Mouse (Mus musculus) hindbrain, embryonic 12.5 days (tissue): ENCODE measurements around the gene Olfr1087. TPM values are rescaled to one million over a fixed set of nuclear protein-coding genes. Genes with fewer than 3 reads are reported as not detected.
"Not testable (repeated sequence)": the region's sequence is repeated elsewhere in the genome, so short reads cannot be mapped to it uniquely, and the experiment has no call there.

ENCODE experiments used
- ATAC-seq: fragments of 200-750 bp; cut with Nextera tagmentation; 2 replicates; pipeline ENCODE4 v1.8.0; 2017; ENCODE audit warnings: moderate TSS enrichment; ENCODE audit not compliant: low FRiP score
- H3K27ac ChIP-seq: fragments of 300-500 bp; sonication (generic); 2 replicates; pipeline ENCODE4 v1.5.1; 2016; ENCODE audit warnings: mild to moderate bottlenecking
- H3K27me3 ChIP-seq: fragments of 300-500 bp; sonication (generic); 2 replicates; pipeline ENCODE4 v1.6.1; 2016; ENCODE audit warnings: mild to moderate bottlenecking
- H3K36me3 ChIP-seq: fragments of 300-500 bp; sonication (generic); 2 replicates; pipeline ENCODE4 v1.6.1; 2016; ENCODE audit warnings: mild to moderate bottlenecking
- H3K4me1 ChIP-seq: fragments of 300-500 bp; sonication (generic); 2 replicates; pipeline ENCODE4 v1.6.1; 2016
- H3K4me2 ChIP-seq: fragments of 300-500 bp; sonication (generic); replicated peaks from 2 replicates; pipeline ENCODE4 v1.6.1; 2016; ENCODE audit warnings: mild to moderate bottlenecking
- H3K4me3 ChIP-seq: fragments of 300-500 bp; sonication (generic); 2 replicates; pipeline ENCODE4 v1.5.1; 2016; ENCODE audit warnings: mild to moderate bottlenecking
- H3K9ac ChIP-seq: fragments of 300-500 bp; sonication (generic); 2 replicates; pipeline ENCODE4 v1.6.1; 2016; ENCODE audit warnings: mild to moderate bottlenecking, moderate library complexity
- H3K9me3 ChIP-seq: fragments of 300-500 bp; sonication (generic); replicated peaks from 2 replicates; pipeline ENCODE4 v1.6.1; 2016; ENCODE audit warnings: mild to moderate bottlenecking
- WGBS: fragments of 180-500 bp; shearing (Covaris S2); methylation state at CpG from one replicate; pipeline ENCODE4 v1.1.7; 2016; 5-methylcytosine and 5-hydroxymethylcytosine counted together
- polyA plus RNA-seq: library from polyadenylated mRNA; unstranded; fragments of >200 nt; fragmentation: Nextera tagmentation; extraction: Ambion mirVana; gene quantifications from 2 replicates; pipeline ENCODE4 v1.2.1, GENCODE M21; 2016

The Olfr1087 gene
- polyA plus RNA-seq = not detected in 2 replicates

DNA sequence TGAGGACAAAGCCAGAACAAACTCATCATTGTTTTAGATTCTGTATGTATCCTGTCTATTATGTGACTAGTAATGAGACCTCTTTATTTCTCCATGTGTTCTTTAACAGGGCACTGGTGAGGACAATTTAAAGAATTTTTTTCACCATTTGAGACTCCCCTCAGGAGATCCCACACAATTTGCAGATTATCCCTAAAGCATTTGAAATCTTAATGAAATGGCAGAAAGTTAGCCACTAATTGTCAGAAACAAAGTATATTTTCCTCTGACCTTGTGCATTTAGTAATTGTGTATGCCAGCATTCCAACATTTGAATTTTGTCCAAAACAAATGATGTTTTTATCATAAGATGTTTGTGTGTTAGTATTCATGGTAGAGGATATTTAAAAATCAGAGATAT lies at the start of gene Olfr1087:
Gene Olfr1087, minus strand, starts transcription at position 101 of the 400 bp plus-strand sequence.
- H3K4me2 ChIP-seq = no peak within 1 kb of the TSS
- no peaks in the 10 kb centered on the region for H3K27me3 ChIP-seq
- no peak within 1 kb of the TSS for H3K9ac ChIP-seq
- no peak within 1 kb of the TSS for H3K4me3 ChIP-seq
- no peaks in the 10 kb centered on the region for H3K9me3 ChIP-seq
- ATAC-seq = no peak
- no peak within 1 kb of the TSS for H3K27ac ChIP-seq
- H3K4me1 ChIP-seq = no peaks in the 10 kb centered on the region
- H3K36me3 ChIP-seq = no peaks in the 10 kb centered on the region

GRCm38 (mm10) chr2:86733601-86734000 lies 35.4 kb upstream of the Olfr1087 start, which contains the start of gene Olfr1089:
Gene Olfr1089, minus strand, starts transcription at chr2:86733701.
- no peaks in the 10 kb centered on the region for H3K4me1 ChIP-seq
- no peaks in the 10 kb centered on the region for H3K27me3 ChIP-seq
- H3K9ac ChIP-seq = no peak within 1 kb of the TSS
- no peaks in the 10 kb centered on the region for H3K36me3 ChIP-seq
- ATAC-seq = no peak
- no peaks in the 10 kb centered on the region for H3K9me3 ChIP-seq
- no peak within 1 kb of the TSS for H3K27ac ChIP-seq
- no peak within 1 kb of the TSS for H3K4me3 ChIP-seq
- H3K4me2 ChIP-seq = no peak within 1 kb of the TSS

DNA sequence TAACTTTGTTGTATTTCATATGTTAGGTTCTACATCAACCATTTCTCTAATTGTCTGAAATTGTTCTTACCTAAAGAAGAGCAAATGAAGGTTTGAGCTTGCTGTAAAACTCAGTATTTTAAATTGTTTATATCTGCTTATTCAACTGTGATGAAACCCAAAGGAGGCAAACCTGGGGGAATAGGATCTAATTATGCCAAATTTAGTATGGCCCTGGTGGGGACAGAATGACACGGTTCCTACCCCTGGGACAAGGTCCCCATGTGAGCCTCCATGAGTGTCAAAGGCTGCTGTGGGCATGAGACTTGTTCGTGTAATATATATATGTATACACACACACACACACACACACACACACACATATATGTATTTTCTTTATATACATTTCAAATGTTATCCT lies 18.2 kb downstream of the Olfr1087 start, which contains the start of gene Olfr1086:
Gene Olfr1086, minus strand, starts transcription at position 101 of the 400 bp plus-strand sequence.
- H3K4me1 ChIP-seq = no peaks in the 10 kb centered on the region
- no peaks in the 10 kb centered on the region for H3K36me3 ChIP-seq
- no peak within 1 kb of the TSS for H3K4me3 ChIP-seq
- WGBS = 62% methylated on average over 2 of the region's 2 CpGs
- H3K27ac ChIP-seq = no peak within 1 kb of the TSS
- H3K9ac ChIP-seq = no peak within 1 kb of the TSS
- no peaks in the 10 kb centered on the region for H3K27me3 ChIP-seq
- ATAC-seq = no peak
- no peak within 1 kb of the TSS for H3K4me2 ChIP-seq
- H3K9me3 ChIP-seq = no peaks in the 10 kb centered on the region

GRCm38 (mm10) chr2:86661919-86662318 lies 36.3 kb downstream of the Olfr1087 start, which contains the start of gene Olfr1085:
Gene Olfr1085, minus strand, starts transcription at chr2:86662019.
- Histone ChIP-seq H3K27ac (no peak within 1 kb of the TSS), H3K36me3 (no peaks in the 10 kb centered on the region), H3K27me3 (no peaks in the 10 kb centered on the region), H3K4me3 (no peak within 1 kb of the TSS), H3K9ac (no peak within 1 kb of the TSS), H3K4me2 (no peak within 1 kb of the TSS), H3K9me3 (no peaks in the 10 kb centered on the region), H3K4me1 (no peaks in the 10 kb centered on the region)
- WGBS = 38% methylated on average over 1 of the region's 1 CpGs
- no peak for ATAC-seq

GRCm38 (mm10) chr2:86639625-86640024 lies 58.6 kb downstream of the Olfr1087 start, which contains the start of gene Olfr1084:
Gene Olfr1084, minus strand, starts transcription at chr2:86639725.
- H3K4me1 ChIP-seq, H3K4me3 ChIP-seq, H3K9ac ChIP-seq, ATAC-seq, H3K27ac ChIP-seq, H3K27me3 ChIP-seq, H3K4me2 ChIP-seq, H3K9me3 ChIP-seq, H3K36me3 ChIP-seq: not testable (repeated sequence)
- 93% methylated on average over 1 of the region's 1 CpGs for WGBS

Other genes starting within 250 kb of the Olfr1087 start
- not detected in 2 replicates for gene Olfr1065, start 247.8 kb downstream of the Olfr1087 start, polyA plus RNA-seq
- not detected in 2 replicates for gene Olfr1066, start 242.1 kb downstream of the Olfr1087 start, polyA plus RNA-seq
- gene Olfr228, start 211.0 kb downstream of the Olfr1087 start, polyA plus RNA-seq = not detected in 2 replicates
- not detected in 2 replicates for gene Olfr1076, start 189.9 kb downstream of the Olfr1087 start, polyA plus RNA-seq
- gene Olfr1079, start 155.9 kb downstream of the Olfr1087 start, polyA plus RNA-seq = not detected in 2 replicates
- gene Olfr1080, start 140.2 kb downstream of the Olfr1087 start, polyA plus RNA-seq = not detected in 2 replicates
- gene Olfr1082, start 99.4 kb downstream of the Olfr1087 start, polyA plus RNA-seq = not detected in 2 replicates
- gene Olfr1084, start 58.7 kb downstream of the Olfr1087 start, polyA plus RNA-seq = not detected in 2 replicates
- not detected in 2 replicates for gene Olfr1085, start 36.4 kb downstream of the Olfr1087 start, polyA plus RNA-seq
- gene Olfr1086, start 18.3 kb downstream of the Olfr1087 start, polyA plus RNA-seq = not detected in 2 replicates
- gene Olfr1089, start 35.3 kb upstream of the Olfr1087 start, polyA plus RNA-seq = not detected in 2 replicates
- gene Olfr1090, start 60.6 kb upstream of the Olfr1087 start, polyA plus RNA-seq = not detected in 2 replicates
- not detected in 2 replicates for gene Olfr1093, start 84.1 kb upstream of the Olfr1087 start, polyA plus RNA-seq
- not detected in 2 replicates for gene Olfr141, start 111.6 kb upstream of the Olfr1087 start, polyA plus RNA-seq
- gene Olfr1094, start 126.3 kb upstream of the Olfr1087 start, polyA plus RNA-seq = not detected in 2 replicates
- gene Olfr1095, start 153.3 kb upstream of the Olfr1087 start, polyA plus RNA-seq = not detected in 2 replicates
- not detected in 2 replicates for gene Gm13723, start 176.4 kb upstream of the Olfr1087 start, polyA plus RNA-seq
- gene Olfr1097, start 193.8 kb upstream of the Olfr1087 start, polyA plus RNA-seq = not detected in 2 replicates
- gene Olfr1098, start 226.2 kb upstream of the Olfr1087 start, polyA plus RNA-seq = not detected in 2 replicates